Mouse (Mus musculus) gastrocnemius, postnatal 10 days (tissue): ENCODE data around the gene Ptpro. TPM values are rescaled to one million over a fixed set of nuclear protein-coding genes. Genes with fewer than 3 reads are reported as not detected.

Experiments
- DNase-seq: peaks from one replicate; pipeline ENCODE4 v3.0.0; 2021; ENCODE audit warnings: mixed read lengths
- total RNA-seq, 2 experiments: library from RNA; stranded (reverse); gene quantifications; 2 replicates each; pipeline ENCODE4 v1.2.3; 2021

Ptpro gene
- total RNA-seq, 2 experiments from 2014 or later, result 0.96 to 1.5 TPM

DNA sequence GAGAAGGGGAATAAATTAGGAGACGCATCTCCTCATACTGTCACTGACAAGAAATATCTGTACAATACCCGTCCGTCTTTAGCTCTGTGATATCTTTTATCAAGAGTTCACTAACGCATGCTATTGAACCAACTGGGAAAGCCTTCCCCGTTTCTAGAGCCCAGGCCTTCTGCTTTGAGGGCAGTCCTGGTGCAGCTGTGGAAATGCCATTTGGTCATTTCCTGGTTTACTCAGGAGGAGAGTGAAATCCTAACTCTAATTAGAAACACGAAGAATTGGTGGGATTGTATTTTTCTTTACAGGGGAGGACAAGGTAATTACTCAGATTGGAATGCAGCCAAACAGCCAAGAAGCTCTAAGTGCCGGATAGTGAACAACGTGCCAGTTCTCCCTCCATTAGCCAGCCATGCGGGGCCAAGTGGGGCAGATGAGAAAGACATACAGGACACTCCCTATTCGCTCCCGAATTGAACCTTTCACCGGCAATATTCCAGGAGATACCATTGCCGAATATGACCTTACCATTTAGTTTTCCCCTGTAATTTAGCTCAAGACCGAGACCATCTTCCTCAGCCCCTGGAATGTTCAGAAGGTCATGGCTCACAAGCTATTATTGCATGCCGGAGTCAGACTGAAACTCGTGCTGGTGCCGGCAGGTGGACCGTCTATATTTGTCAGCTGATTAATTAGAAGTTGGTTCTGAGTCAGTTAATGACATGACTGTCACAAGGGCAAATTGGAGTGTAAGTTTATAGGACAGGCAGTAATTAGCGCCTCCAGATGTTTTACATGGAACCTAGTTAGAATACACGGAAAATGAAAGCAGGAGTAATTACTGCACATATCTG is 43.1 kb downstream of the Ptpro start:
- DNase-seq, result no peak

DNA sequence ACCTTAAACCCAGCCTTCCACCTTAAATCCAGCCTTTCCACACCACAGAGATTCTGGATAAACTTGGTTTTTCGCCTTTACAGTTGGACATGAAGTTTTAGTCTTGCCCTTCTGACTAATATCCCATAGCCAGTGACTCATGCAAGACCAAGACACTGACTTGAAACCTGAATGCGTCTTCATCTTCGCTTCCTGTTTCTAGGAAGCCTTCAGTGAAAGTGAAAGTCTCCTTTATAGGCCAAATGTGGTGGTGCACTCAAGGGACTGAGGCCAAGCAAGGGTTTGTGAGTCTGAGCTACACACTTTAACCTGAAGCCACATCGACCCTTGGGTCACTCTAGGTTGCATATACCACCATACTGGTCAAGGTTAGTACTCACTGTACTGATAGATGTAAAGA is 50.4 kb downstream of the Ptpro start:
- no peak for DNase-seq

DNA sequence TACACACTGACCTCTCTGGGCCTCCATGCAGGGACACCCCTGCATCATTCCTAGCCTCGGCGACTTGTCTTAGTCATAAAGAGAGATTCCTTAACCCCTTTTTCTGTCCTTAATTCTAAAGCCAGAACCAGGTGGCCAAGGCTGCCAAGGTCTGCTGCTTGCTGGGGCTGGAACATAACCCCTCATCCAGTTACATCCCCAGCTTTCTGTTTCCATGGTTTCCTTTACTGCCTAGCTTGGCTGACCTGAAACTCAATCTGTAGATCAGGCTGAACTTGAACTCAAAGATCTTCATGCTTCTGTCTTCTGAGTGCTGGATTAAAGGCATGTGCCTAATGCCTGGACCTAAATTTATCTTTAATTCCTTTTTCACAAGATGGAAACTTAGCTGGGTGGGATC is 51.7 kb downstream of the Ptpro start:
- no peak for DNase-seq

DNA sequence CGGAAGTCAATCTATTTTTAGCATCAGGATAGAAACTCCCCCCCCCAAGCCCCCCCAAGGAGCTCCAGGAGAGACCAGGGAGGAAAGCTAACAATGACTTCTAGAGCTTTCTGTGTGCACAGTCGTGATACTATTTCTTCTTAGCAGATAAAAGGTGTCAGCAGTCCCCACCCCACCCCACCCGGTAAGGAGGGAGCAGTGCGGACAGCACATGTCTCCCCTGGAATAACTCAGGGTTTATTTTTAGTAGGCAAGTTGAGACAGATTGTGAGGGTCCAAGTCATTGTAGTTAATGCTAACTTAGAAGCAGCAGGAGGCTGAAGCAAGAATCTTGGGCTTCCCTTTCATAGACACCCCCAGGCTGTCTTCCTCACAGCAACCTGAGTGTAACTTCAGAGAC is 63.1 kb downstream of the Ptpro start:
- DNase-seq, result no peak

DNA sequence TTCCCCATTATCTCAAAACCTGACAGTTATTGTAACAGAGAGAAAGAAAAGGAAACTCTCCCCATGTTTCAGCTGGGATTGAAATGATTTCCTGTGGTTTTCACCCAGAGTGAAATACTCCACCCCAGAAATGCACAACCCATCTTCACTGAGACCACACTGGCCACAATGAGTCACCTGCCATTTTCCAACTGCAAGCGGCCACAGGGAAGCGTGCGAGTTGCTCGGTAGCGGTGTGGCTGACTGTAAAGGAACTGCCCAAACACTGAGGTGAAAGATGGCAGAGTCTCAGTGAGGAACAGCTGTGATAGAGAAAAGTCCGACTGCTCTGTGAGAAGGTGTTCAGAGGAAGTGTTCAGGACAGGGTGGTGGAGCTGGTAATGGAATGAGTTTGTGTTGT is 64.2 kb downstream of the Ptpro start:
- no peak for DNase-seq

DNA sequence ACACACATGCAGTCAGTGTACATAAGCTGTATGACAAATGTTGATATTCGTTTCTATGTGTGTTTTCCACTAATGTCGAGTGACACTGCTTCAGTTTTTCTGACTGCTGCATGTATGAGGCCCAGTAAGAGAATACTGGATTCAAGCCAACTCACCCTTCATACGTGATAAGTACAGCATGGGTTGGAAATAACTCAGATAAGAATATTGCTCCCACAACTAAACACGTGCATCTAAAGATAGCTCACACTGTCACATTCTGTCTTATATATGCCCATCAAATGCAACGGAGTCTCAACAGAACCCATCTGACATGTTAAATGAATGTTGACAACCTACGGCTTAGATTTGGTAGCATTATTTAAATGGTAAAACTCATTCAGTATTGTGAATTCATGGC is 65.4 kb downstream of the Ptpro start:
- no peak for DNase-seq

GRCm38 (mm10) chr6:137318242-137318861 is 66.2 kb downstream of the Ptpro start:
- no peak for DNase-seq

DNA sequence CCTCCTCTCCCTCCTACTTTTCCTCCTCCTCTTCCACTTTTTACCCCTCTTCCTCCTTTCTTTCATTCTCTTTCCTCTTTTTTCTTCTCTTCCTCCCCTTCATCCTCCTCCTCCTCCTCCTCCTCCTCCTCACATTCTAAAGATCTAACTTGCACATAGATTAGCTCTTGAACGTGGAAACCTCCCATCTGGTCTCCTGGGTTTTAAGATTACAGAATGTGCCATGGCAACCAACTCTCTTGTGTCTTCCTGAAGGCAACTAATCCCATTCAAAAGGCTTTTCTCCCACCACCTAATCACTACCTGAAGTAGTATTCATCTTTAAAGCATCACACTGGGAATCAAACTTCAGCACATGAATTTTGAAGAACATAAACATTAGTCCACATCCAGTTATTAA is 67.5 kb downstream of the Ptpro start:
- no peak for DNase-seq

- no peak for DNase-seq
Observed at GRCm38 (mm10) chr6:137327718-137328117, 75.6 kb downstream of the Ptpro start.

GRCm38 (mm10) chr6:137328228-137328627 is 76.1 kb downstream of the Ptpro start:
- DNase-seq, result no peak

GRCm38 (mm10) chr6:137330782-137331181 is 78.7 kb downstream of the Ptpro start:
- no peak for DNase-seq

DNA sequence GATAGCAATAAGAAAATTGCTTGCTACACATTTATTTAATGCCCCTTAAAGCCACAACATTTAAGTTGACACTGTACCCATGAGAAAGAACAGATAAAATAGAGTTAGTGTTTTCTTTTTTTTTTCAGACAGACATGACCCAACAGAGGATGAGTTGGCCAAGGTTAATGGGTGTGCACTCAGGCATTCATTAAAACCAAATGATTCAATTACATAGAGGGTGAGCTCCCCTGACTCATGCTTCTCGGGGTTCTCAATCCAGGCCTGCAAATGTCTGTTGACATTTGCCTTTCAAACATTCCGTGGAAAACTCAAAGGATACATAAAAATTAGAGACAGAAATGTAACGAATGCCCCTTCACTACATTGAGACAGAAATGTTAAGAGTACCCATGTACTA is 79.7 kb downstream of the Ptpro start:
- no peak for DNase-seq

GRCm38 (mm10) chr6:137339071-137339470 is 87.0 kb downstream of the Ptpro start:
- DNase-seq, result no peak

- DNase-seq, result no peak
Observed at GRCm38 (mm10) chr6:137343688-137344441, 91.7 kb downstream of the Ptpro start.

DNA sequence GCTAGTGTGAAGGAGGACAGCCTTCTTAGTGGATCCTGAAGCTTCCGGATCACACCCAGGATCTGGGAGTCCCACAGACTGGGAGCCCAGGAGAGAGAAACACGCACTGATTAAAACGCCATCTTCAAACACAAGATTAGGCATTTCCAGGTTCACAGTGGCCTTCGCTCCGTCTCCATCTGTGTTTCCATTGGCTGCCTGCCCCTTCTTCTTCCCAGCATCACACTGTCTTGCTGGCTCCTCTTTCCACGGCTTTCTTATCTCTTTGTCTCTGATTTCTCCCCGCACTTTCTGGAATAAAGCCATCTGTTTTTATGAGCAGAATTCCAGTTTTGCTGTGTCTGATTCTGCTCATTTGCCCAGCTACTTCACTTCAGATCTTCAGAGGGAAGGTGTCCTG is 108.0 kb downstream of the Ptpro start:
- no peak for DNase-seq

DNA sequence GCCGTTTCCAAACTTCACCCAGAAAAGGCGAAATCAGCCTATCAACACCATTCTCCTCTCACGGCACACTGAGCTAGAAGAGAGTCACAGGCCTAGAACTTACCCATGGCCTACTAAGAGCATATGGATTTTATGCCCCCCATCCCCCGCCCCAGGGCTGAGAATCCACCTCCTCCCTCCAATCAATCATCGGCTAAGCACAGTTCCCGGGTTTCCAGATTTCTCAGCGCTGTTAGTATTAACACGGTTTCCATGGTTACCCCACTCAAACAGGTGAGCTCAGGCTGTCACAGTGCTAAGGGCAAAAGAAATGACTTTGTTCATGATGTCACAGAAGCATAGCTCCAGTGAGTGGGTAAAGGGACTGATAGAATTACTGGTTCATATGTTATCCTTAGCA is 110.1 kb downstream of the Ptpro start:
- DNase-seq, result no peak

- DNase-seq, result peak; percentile 15
Observed at GRCm38 (mm10) chr6:137364681-137365080, 112.6 kb downstream of the Ptpro start.

GRCm38 (mm10) chr6:137365637-137366036 is 113.5 kb downstream of the Ptpro start:
- no peak for DNase-seq

GRCm38 (mm10) chr6:137370745-137371144 is 118.6 kb downstream of the Ptpro start:
- no peak for DNase-seq

DNA sequence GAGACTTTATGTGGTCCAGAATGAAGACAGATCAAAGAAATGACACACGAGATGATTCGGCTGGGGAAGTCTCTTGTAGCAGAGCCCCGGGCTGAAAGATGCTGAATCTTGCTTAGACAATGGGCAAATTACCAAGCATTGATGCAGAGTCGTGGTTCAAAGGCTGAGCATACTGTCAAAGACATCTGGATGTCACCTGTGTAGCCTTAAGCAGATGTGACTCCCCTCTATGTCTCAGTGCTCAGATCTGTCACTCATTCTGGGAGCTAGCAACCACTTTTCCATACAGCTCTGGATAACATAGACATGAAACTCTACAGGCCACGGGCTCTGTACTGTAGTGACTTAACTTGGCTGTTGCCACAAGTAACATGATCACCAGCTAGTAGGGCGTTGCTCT is 119.3 kb downstream of the Ptpro start:
- no peak for DNase-seq

DNA sequence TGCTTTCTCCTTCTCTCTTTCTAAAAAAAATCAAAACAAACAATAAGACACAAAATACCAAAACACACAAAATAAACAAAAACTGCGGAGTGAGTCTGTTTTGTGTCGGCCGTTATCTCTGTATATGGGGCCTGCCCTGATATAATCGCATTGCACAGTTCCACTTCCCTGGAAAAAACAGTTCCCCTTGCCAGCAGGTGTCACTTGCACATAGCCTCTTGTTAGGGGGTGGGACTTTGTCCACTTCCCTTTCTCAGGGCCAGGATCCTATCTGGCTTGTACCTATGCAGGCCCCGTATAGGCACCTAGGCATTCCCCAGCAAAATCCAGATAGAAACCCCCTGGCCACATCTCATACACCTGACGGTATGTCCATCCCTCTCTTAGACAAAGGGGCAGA is 121.8 kb downstream of the Ptpro start:
- DNase-seq, result no peak

GRCm38 (mm10) chr6:137382546-137382945 is 130.4 kb downstream of the Ptpro start:
- no peak for DNase-seq

GRCm38 (mm10) chr6:137386344-137386743 is 134.2 kb downstream of the Ptpro start:
- no peak for DNase-seq
